Mouse (Mus musculus) MEL (cell line): Measurements from ENCODE around the gene Aldh1a3. TPM values are rescaled to one million over a fixed set of nuclear protein-coding genes. Genes with fewer than 3 reads are reported as not detected.

Source experiments
- DNase-seq: peaks from one replicate; pipeline ENCODE4 v3.0.0; 2011; ENCODE audit warnings: low read depth, low spot score
- H3K27ac ChIP-seq: 2 replicates; pipeline ENCODE4 v1.5.1; 2012; ENCODE audit warnings: low read depth, mild to moderate bottlenecking, control low read depth, low read length, moderate library complexity; ENCODE audit not compliant: control insufficient read depth
- H3K27me3 ChIP-seq, 2 experiments: fragments of 150-350 bp in 1 of 2; sonication (generic) in 1 of 2; 2 replicates each; pipeline ENCODE4 v1.6.1; 2012; ENCODE audit warnings: low read length in 2 of 2, mild to moderate bottlenecking in 2 of 2, improper control_type of control experiment in 1 of 2, moderate library complexity in 1 of 2; ENCODE audit not compliant: insufficient read depth in 2 of 2, control insufficient read depth in 1 of 2
- H3K36me3 ChIP-seq, 2 experiments: 2 replicates each; pipeline ENCODE4 v1.6.1; 2012 to 2014; ENCODE audit warnings: low read length in 2 of 2, improper control_type of control experiment in 1 of 2, inconsistent platforms in 1 of 2, mild to moderate bottlenecking in 1 of 2; ENCODE audit not compliant: insufficient read depth in 2 of 2, control insufficient read depth in 1 of 2
- H3K4me1 ChIP-seq, 2 experiments: fragments of 150-350 bp in 1 of 2; sonication (generic) in 1 of 2; 2 replicates each; pipeline ENCODE4 v1.6.1; 2012; ENCODE audit warnings: low read length in 2 of 2, improper control_type of control experiment in 1 of 2, mild to moderate bottlenecking in 1 of 2; ENCODE audit not compliant: insufficient read depth in 2 of 2, control insufficient read depth in 1 of 2
- H3K4me3 ChIP-seq, 2 experiments: fragments of 150-350 bp in 1 of 2; sonication (generic) in 1 of 2; 2 replicates each; pipeline ENCODE4 v1.5.1; 2012; ENCODE audit warnings: low read depth in 2 of 2, low read length in 2 of 2, mild to moderate bottlenecking in 2 of 2, moderate library complexity in 2 of 2, control low read depth in 1 of 2, improper control_type of control experiment in 1 of 2; ENCODE audit not compliant: control insufficient read depth in 1 of 2, insufficient read depth in 1 of 2
- H3K79me2 ChIP-seq: 2 replicates; pipeline ENCODE4 v1.6.1; 2012; ENCODE audit warnings: mild to moderate bottlenecking, low read length, moderate library complexity; ENCODE audit not compliant: control insufficient read depth, poor library complexity, insufficient read depth
- H3K9ac ChIP-seq: 2 replicates; pipeline ENCODE4 v1.6.1; 2012; ENCODE audit warnings: low read depth, mild to moderate bottlenecking, control low read depth, low read length, moderate library complexity; ENCODE audit not compliant: control insufficient read depth, poor library complexity, severe bottlenecking
- H3K9me3 ChIP-seq: fragments of 150-350 bp; sonication (generic); replicated peaks from 2 replicates; pipeline ENCODE4 v1.6.1; 2012; ENCODE audit warnings: mild to moderate bottlenecking, low read length, improper control_type of control experiment, moderate library complexity; ENCODE audit not compliant: insufficient read depth
- BHLHE40 ChIP-seq: IDR thresholded peaks from 2 replicates; pipeline ENCODE4 v1.6.1; 2012; ENCODE audit warnings: low read depth, mild to moderate bottlenecking, inconsistent platforms, low read length, improper control_type of control experiment, borderline replicate concordance
- E2F4 ChIP-seq: IDR thresholded peaks from 2 replicates; pipeline ENCODE4 v1.6.1; 2011; ENCODE audit warnings: low read depth, low read length, improper control_type of control experiment, borderline replicate concordance
- ELF1 ChIP-seq: IDR thresholded peaks from 2 replicates; pipeline ENCODE4 v1.6.1; 2014; ENCODE audit warnings: low read depth, mild to moderate bottlenecking, inconsistent platforms, low read length, improper control_type of control experiment, moderate library complexity
- ETS1 ChIP-seq: IDR thresholded peaks from 2 replicates; pipeline ENCODE4 v1.6.1; 2012; ENCODE audit warnings: low read depth, mild to moderate bottlenecking, inconsistent platforms, low read length, improper control_type of control experiment, moderate library complexity
- GABPA ChIP-seq: IDR thresholded peaks from 2 replicates; pipeline ENCODE4 v1.6.1; 2012; ENCODE audit warnings: low read depth, mild to moderate bottlenecking, inconsistent platforms, low read length, improper control_type of control experiment, moderate library complexity
- HCFC1 ChIP-seq: IDR thresholded peaks from 2 replicates; pipeline ENCODE4 v1.6.1; 2012; ENCODE audit warnings: low read depth, mild to moderate bottlenecking, inconsistent platforms, low read length, improper control_type of control experiment, moderate library complexity
- MAFK ChIP-seq: IDR thresholded peaks from 2 replicates; pipeline ENCODE4 v1.6.1; 2011; ENCODE audit warnings: low read depth, mild to moderate bottlenecking, low read length, improper control_type of control experiment, borderline replicate concordance
- MXI1 ChIP-seq: IDR thresholded peaks from 2 replicates; pipeline ENCODE4 v1.6.1; 2011; ENCODE audit warnings: mild to moderate bottlenecking, low read depth, low read length, improper control_type of control experiment
- MYB ChIP-seq: IDR thresholded peaks from 2 replicates; pipeline ENCODE4 v1.6.1; 2011; ENCODE audit warnings: mild to moderate bottlenecking, low read depth, low read length, improper control_type of control experiment
- NELFE ChIP-seq: IDR thresholded peaks from 2 replicates; pipeline ENCODE4 v1.6.1; 2011; ENCODE audit warnings: low read depth, low read length, improper control_type of control experiment
- RAD21 ChIP-seq: IDR thresholded peaks from 2 replicates; pipeline ENCODE4 v1.6.1; 2011; ENCODE audit warnings: mild to moderate bottlenecking, low read depth, low read length, improper control_type of control experiment
- SIN3A ChIP-seq: IDR thresholded peaks from 2 replicates; pipeline ENCODE4 v1.6.1; 2012; ENCODE audit warnings: low read length, improper control_type of control experiment, inconsistent platforms
- SMC3 ChIP-seq: IDR thresholded peaks from 2 replicates; pipeline ENCODE4 v1.6.1; 2011; ENCODE audit warnings: low read depth, low read length, improper control_type of control experiment
- TAL1 ChIP-seq: IDR thresholded peaks from 2 replicates; pipeline ENCODE4 v1.6.1; 2012; ENCODE audit warnings: mild to moderate bottlenecking, inconsistent platforms, low read length, moderate library complexity, mixed read lengths
- UBTF ChIP-seq: IDR thresholded peaks from 2 replicates; pipeline ENCODE4 v1.6.1; 2012; ENCODE audit warnings: low read depth, mild to moderate bottlenecking, inconsistent platforms, low read length, improper control_type of control experiment, moderate library complexity, borderline replicate concordance; ENCODE audit not compliant: insufficient read depth
- ZMIZ1 ChIP-seq: IDR thresholded peaks from 2 replicates; pipeline ENCODE4 v1.6.1; 2012; ENCODE audit warnings: low read depth, mild to moderate bottlenecking, inconsistent platforms, low read length, improper control_type of control experiment, moderate library complexity
- polyA plus RNA-seq, 2 experiments: library from polyadenylated mRNA; stranded (reverse) in 1 of 2; unstranded in 1 of 2; fragments of >175 nt in 1 of 2; fragments of >200 nt in 1 of 2; gene quantifications; 2 replicates each; pipeline versions ENCODE4 v1.2.1 to v1.2.4; 2012; ENCODE audit warnings: low replicate concordance in 2 of 2, low read depth in 1 of 2; ENCODE audit not compliant: insufficient read length in 2 of 2, insufficient read depth in 1 of 2, missing spikeins in 1 of 2
- total RNA-seq: library from RNA; depleted of rRNA; stranded (reverse); fragments of 300-350 nt; gene quantifications from 2 replicates; pipeline ENCODE4 v1.2.3, GENCODE M21; 2012

Aldh1a3 gene
- total and polyA plus RNA-seq, 3 experiments = 13.4 to 43.4 TPM; not detected in 1

- TF ChIP-seq MXI1 = no peak
- no peak for TF ChIP-seq ZMIZ1
- TF ChIP-seq GABPA = no peak
Measured at GRCm38 (mm10) chr7:66409433-66409832, 17.9 kb downstream of the Aldh1a3 start (continued).

GRCm38 (mm10) chr7:66406971-66407370, 20.3 kb downstream of the Aldh1a3 start:
- Histone ChIP-seq H3K4me1 (no peaks in the 10 kb centered on the region), H3K4me3 (no peak overlapping the region)
- no peak for DNase-seq
- TF ChIP-seq RAD21 (no peak), UBTF (no peak)
- TF ChIP-seq, all 39 proteins: peak for 0
- Histone ChIP-seq H3K79me2 (no peaks in the 10 kb centered on the region), H3K9me3 (no peaks in the 10 kb centered on the region), H3K27ac (no peak overlapping the region), H3K9ac (no peak overlapping the region), H3K36me3 (no peaks in the 10 kb centered on the region), H3K27me3 (peaks cover 2 to 6% of the 10 kb centered on the region in 2 experiments; a peak in 3 of 4 replicates)

- no peak for DNase-seq
- Histone ChIP-seq H3K27me3 (peaks cover 2 to 6% of the 10 kb centered on the region in 2 experiments; a peak in 3 of 4 replicates), H3K79me2 (no peaks in the 10 kb centered on the region), H3K9me3 (no peaks in the 10 kb centered on the region), H3K9ac (no peak overlapping the region), H3K4me1 (no peaks in the 10 kb centered on the region), H3K27ac (no peak overlapping the region), H3K36me3 (no peaks in the 10 kb centered on the region), H3K4me3 (no peak overlapping the region)
- no peak for TF ChIP-seq ZMIZ1
- no peak for TF ChIP-seq MAFK
- TF ChIP-seq HCFC1 = no peak
- TF ChIP-seq ELF1 = no peak
- no peak for TF ChIP-seq SMC3
- TF ChIP-seq ETS1 = no peak
- TF ChIP-seq TAL1 = no peak
- TF ChIP-seq MYB = no peak
- no peak for TF ChIP-seq GABPA
- no peak for TF ChIP-seq NELFE
- TF ChIP-seq MXI1 = no peak
- TF ChIP-seq BHLHE40 = no peak
- no peak for TF ChIP-seq E2F4
- no peak for TF ChIP-seq SIN3A
Measured at GRCm38 (mm10) chr7:66405951-66406721, 21.2 kb downstream of the Aldh1a3 start.
